Mouse (Mus musculus): ENCODE data around the gene Olfr1216. TPM values are rescaled to one million over a fixed set of nuclear protein-coding genes. Genes with fewer than 3 reads are reported as not detected.
"Not testable (repeated sequence)": the region's sequence is repeated elsewhere in the genome, so short reads cannot be mapped to it uniquely, and the experiment has no call there.

Olfr1216 gene
- not detected in 2 replicates for polyA plus RNA-seq (2012; rRNA removed)

- H3K27ac ChIP-seq (ENCODE audit: insufficient read depth, low read length) = no peak within 1 kb of the TSS
- no peak within 1 kb of the TSS for H3K4me3 ChIP-seq (replicated peaks; ENCODE audit: insufficient read depth, low read depth, low read length)
- H3K4me1 ChIP-seq (ENCODE audit: control insufficient read depth, insufficient read depth, low read length) = no peaks in the 10 kb centered on the region
- no peak for DNase-seq
- H3K27me3 ChIP-seq (ENCODE audit: control insufficient read depth, insufficient read depth, low read length) = no peaks in the 10 kb centered on the region
- 70% methylated on average over 1 of the region's 1 CpGs for WGBS
- no peak for TF ChIP-seq CTCF (IDR thresholded peaks at IDR 0.05; ENCODE audit: borderline replicate concordance, insufficient read depth, low read depth, low read length)
- TF ChIP-seq POLR2A (IDR thresholded peaks at IDR 0.05; ENCODE audit: borderline replicate concordance, insufficient read depth, low read length) = no peak
These were observed at the start of gene Olfr1216 for GRCm38 (mm10) chr2:89018240-89018639. TSS of gene Olfr1216 (minus strand) at chr2:89018340.

- TF ChIP-seq CTCF (IDR thresholded peaks at IDR 0.05; ENCODE audit: borderline replicate concordance, insufficient read depth, low read depth, low read length) (no peak), POLR2A (IDR thresholded peaks at IDR 0.05; ENCODE audit: borderline replicate concordance, insufficient read depth, low read length) (no peak)
- H3K4me3 ChIP-seq (replicated peaks; ENCODE audit: insufficient read depth, low read depth, low read length) = no peak within 1 kb of the TSS
- no peaks in the 10 kb centered on the region for H3K27me3 ChIP-seq (ENCODE audit: control insufficient read depth, insufficient read depth, low read length)
- no peak for DNase-seq
- H3K27ac ChIP-seq (ENCODE audit: insufficient read depth, low read length) = no peak within 1 kb of the TSS
- no peaks in the 10 kb centered on the region for H3K4me1 ChIP-seq (ENCODE audit: control insufficient read depth, insufficient read depth, low read length)
These were observed 42.9 kb upstream of the Olfr1216 start, which contains the start of gene Olfr1218 for GRCm38 (mm10) chr2:89061087-89061486. TSS of gene Olfr1218 (minus strand) at chr2:89061187.

- Histone ChIP-seq H3K4me3 (replicated peaks; ENCODE audit: insufficient read depth, low read depth, low read length) (no peak within 1 kb of the TSS), H3K27ac (ENCODE audit: insufficient read depth, low read length) (no peak within 1 kb of the TSS), H3K4me1 (ENCODE audit: control insufficient read depth, insufficient read depth, low read length) (no peaks in the 10 kb centered on the region), H3K27me3 (ENCODE audit: control insufficient read depth, insufficient read depth, low read length) (no peaks in the 10 kb centered on the region)
- 67% methylated on average over 2 of the region's 2 CpGs for WGBS
- no peak for DNase-seq
- TF ChIP-seq POLR2A (IDR thresholded peaks at IDR 0.05; ENCODE audit: borderline replicate concordance, insufficient read depth, low read length) = no peak
- TF ChIP-seq CTCF (IDR thresholded peaks at IDR 0.05; ENCODE audit: borderline replicate concordance, insufficient read depth, low read depth, low read length) = no peak
These were observed 13.8 kb upstream of the Olfr1216 start, which contains the start of gene Olfr1217 for GRCm38 (mm10) chr2:89031965-89032364. TSS of gene Olfr1217 (minus strand) at chr2:89032065.

GRCm38 (mm10) chr2:89021436-89021835 is 3.3 kb upstream of the Olfr1216 start:
- WGBS = 66% methylated on average over 3 of the region's 3 CpGs
- DNase-seq; H3K27ac ChIP-seq (ENCODE audit: insufficient read depth, low read length); H3K27me3 ChIP-seq (ENCODE audit: control insufficient read depth, insufficient read depth, low read length); H3K4me3 ChIP-seq (replicated peaks; ENCODE audit: insufficient read depth, low read depth, low read length); H3K4me1 ChIP-seq (ENCODE audit: control insufficient read depth, insufficient read depth, low read length): not testable (repeated sequence)

GRCm38 (mm10) chr2:89006873-89007272 is 11.3 kb downstream of the Olfr1216 start, which contains the start of gene Olfr1215:
TSS of gene Olfr1215 (minus strand) at chr2:89006973.
- no peaks in the 10 kb centered on the region for H3K4me1 ChIP-seq (ENCODE audit: control insufficient read depth, insufficient read depth, low read length)
- no peak within 1 kb of the TSS for H3K27ac ChIP-seq (ENCODE audit: insufficient read depth, low read length)
- DNase-seq = no peak
- no peak within 1 kb of the TSS for H3K4me3 ChIP-seq (replicated peaks; ENCODE audit: insufficient read depth, low read depth, low read length)
- 66% methylated on average over 2 of the region's 2 CpGs for WGBS
- no peaks in the 10 kb centered on the region for H3K27me3 ChIP-seq (ENCODE audit: control insufficient read depth, insufficient read depth, low read length)
- no peak for TF ChIP-seq POLR2A (IDR thresholded peaks at IDR 0.05; ENCODE audit: borderline replicate concordance, insufficient read depth, low read length)

GRCm38 (mm10) chr2:88992553-88992952 is 25.6 kb downstream of the Olfr1216 start, which contains the start of gene Olfr1214:
TSS of gene Olfr1214 (minus strand) at chr2:88992653.
- TF ChIP-seq POLR2A (IDR thresholded peaks at IDR 0.05; ENCODE audit: borderline replicate concordance, insufficient read depth, low read length) = no peak
- TF ChIP-seq CTCF (IDR thresholded peaks at IDR 0.05; ENCODE audit: borderline replicate concordance, insufficient read depth, low read depth, low read length) = no peak
- DNase-seq = no peak
- H3K4me3 ChIP-seq (replicated peaks; ENCODE audit: insufficient read depth, low read depth, low read length) = no peak within 1 kb of the TSS
- no peaks in the 10 kb centered on the region for H3K4me1 ChIP-seq (ENCODE audit: control insufficient read depth, insufficient read depth, low read length)
- H3K27ac ChIP-seq (ENCODE audit: insufficient read depth, low read length) = no peak within 1 kb of the TSS
- 75% methylated on average over 1 of the region's 1 CpGs for WGBS
- H3K27me3 ChIP-seq (ENCODE audit: control insufficient read depth, insufficient read depth, low read length) = no peaks in the 10 kb centered on the region

GRCm38 (mm10) chr2:88980181-88980580 is 38.0 kb downstream of the Olfr1216 start, which contains the start of gene Gm13762:
TSS of gene Gm13762 (minus strand) at chr2:88980281.
- no peaks in the 10 kb centered on the region for H3K4me1 ChIP-seq (ENCODE audit: control insufficient read depth, insufficient read depth, low read length)
- TF ChIP-seq CTCF (IDR thresholded peaks at IDR 0.05; ENCODE audit: borderline replicate concordance, insufficient read depth, low read depth, low read length) (no peak), POLR2A (IDR thresholded peaks at IDR 0.05; ENCODE audit: borderline replicate concordance, insufficient read depth, low read length) (no peak)
- no peaks in the 10 kb centered on the region for H3K27me3 ChIP-seq (ENCODE audit: control insufficient read depth, insufficient read depth, low read length)
- no peak within 1 kb of the TSS for H3K4me3 ChIP-seq (replicated peaks; ENCODE audit: insufficient read depth, low read depth, low read length)
- no peak within 1 kb of the TSS for H3K27ac ChIP-seq (ENCODE audit: insufficient read depth, low read length)
- DNase-seq = no peak
- WGBS = 69% methylated on average over 1 of the region's 1 CpGs

Other genes starting within 250 kb of the Olfr1216 start
- not detected in 2 replicates for gene Olfr1200, start 247.9 kb downstream of the Olfr1216 start, polyA plus RNA-seq (2012; rRNA removed)
- not detected in 2 replicates for gene Olfr1201, start 225.3 kb downstream of the Olfr1216 start, polyA plus RNA-seq (2012; rRNA removed)
- gene Olfr1202, start 203.8 kb downstream of the Olfr1216 start, polyA plus RNA-seq (2012; rRNA removed) = not detected in 2 replicates
- gene Olfr1205, start 188.6 kb downstream of the Olfr1216 start, polyA plus RNA-seq (2012; rRNA removed) = not detected in 2 replicates
- gene Olfr1204, start 169.0 kb downstream of the Olfr1216 start, polyA plus RNA-seq (2012; rRNA removed) = not detected in 2 replicates
- not detected in 2 replicates for gene Olfr1206, start 155.1 kb downstream of the Olfr1216 start, polyA plus RNA-seq (2012; rRNA removed)
- gene Olfr1208, start 116.0 kb downstream of the Olfr1216 start, polyA plus RNA-seq (2012; rRNA removed) = not detected in 2 replicates
- gene Olfr1209, start 103.2 kb downstream of the Olfr1216 start, polyA plus RNA-seq (2012; rRNA removed) = not detected in 2 replicates
- not detected in 2 replicates for gene Olfr1211, start 80.2 kb downstream of the Olfr1216 start, polyA plus RNA-seq (2012; rRNA removed)
- not detected in 2 replicates for gene Olfr1212, start 64.4 kb downstream of the Olfr1216 start, polyA plus RNA-seq (2012; rRNA removed)
- not detected in 2 replicates for gene Gm13762, start 38.1 kb downstream of the Olfr1216 start, polyA plus RNA-seq (2012; rRNA removed)
- gene Olfr1214, start 25.7 kb downstream of the Olfr1216 start, polyA plus RNA-seq (2012; rRNA removed) = not detected in 2 replicates
- gene Olfr1215, start 11.4 kb downstream of the Olfr1216 start, polyA plus RNA-seq (2012; rRNA removed) = not detected in 2 replicates
- gene Olfr1217, start 13.7 kb upstream of the Olfr1216 start, polyA plus RNA-seq (2012; rRNA removed) = not detected in 2 replicates
- gene Olfr1218, start 42.8 kb upstream of the Olfr1216 start, polyA plus RNA-seq (2012; rRNA removed) = not detected in 2 replicates
- gene Olfr1219, start 65.2 kb upstream of the Olfr1216 start, polyA plus RNA-seq (2012; rRNA removed) = not detected in 2 replicates
- not detected in 2 replicates for gene Olfr1220, start 88.5 kb upstream of the Olfr1216 start, polyA plus RNA-seq (2012; rRNA removed)
- gene Olfr1221, start 98.9 kb upstream of the Olfr1216 start, polyA plus RNA-seq (2012; rRNA removed) = not detected in 2 replicates
- not detected in 2 replicates for gene Olfr1222, start 114.7 kb upstream of the Olfr1216 start, polyA plus RNA-seq (2012; rRNA removed)
- not detected in 2 replicates for gene Olfr1223, start 133.2 kb upstream of the Olfr1216 start, polyA plus RNA-seq (2012; rRNA removed)
- not detected in 2 replicates for gene Olfr1224-ps1, start 145.8 kb upstream of the Olfr1216 start, polyA plus RNA-seq (2012; rRNA removed)
- not detected in 2 replicates for gene Olfr1225, start 156.3 kb upstream of the Olfr1216 start, polyA plus RNA-seq (2012; rRNA removed)
- gene Olfr1226, start 181.7 kb upstream of the Olfr1216 start, polyA plus RNA-seq (2012; rRNA removed) = not detected in 2 replicates
- gene Olfr1228, start 235.7 kb upstream of the Olfr1216 start, polyA plus RNA-seq (2012; rRNA removed) = not detected in 2 replicates

All from cerebellum, adult 2 months (tissue).